Mouse (Mus musculus): Measurements from ENCODE around the gene Pcbp2. TPM values are rescaled to one million over a fixed set of nuclear protein-coding genes. Genes with fewer than 3 reads are reported as not detected.

The Pcbp2 gene
- polyA plus RNA-seq, 1 experiment from 2014 or later, result 64.7 TPM

- WGBS (ENCODE audit: insufficient replicate concordance), result 31% methylated on average over 15 of the region's 17 CpGs
- H3K4me1 ChIP-seq (ENCODE audit: control insufficient read depth, low read depth, low read length), result peaks cover 29% of the 10 kb centered on the region
Measured at GRCm38 (mm10) chr15:102519211-102520141, 49.1 kb downstream of the Pcbp2 start.

GRCm38 (mm10) chr15:102520416-102520815 lies 50.1 kb downstream of the Pcbp2 start:
- H3K9ac ChIP-seq (ENCODE audit: low read depth, low read length), result no peak overlapping the region
- H3K4me3 ChIP-seq (ENCODE audit: low read depth, low read length), result no peak overlapping the region
- H3K9me3 ChIP-seq (replicated peaks; ENCODE audit: control insufficient read depth, low read length), result no peaks in the 10 kb centered on the region
- peaks cover 3% of the 10 kb centered on the region; the same call in 1 of the 2 replicates for H3K27me3 ChIP-seq (ENCODE audit: control insufficient read depth, insufficient read depth, low read depth, low read length)
- 35% methylated on average over 4 of the region's 4 CpGs for whole genome bisulfite sequencing (ENCODE audit: insufficient replicate concordance)
- peaks cover 29% of the 10 kb centered on the region for H3K4me1 ChIP-seq (ENCODE audit: control insufficient read depth, low read depth, low read length)
- no peak overlapping the region for H3K4me2 ChIP-seq (ENCODE audit: low read depth, low read length)
- no peak for ATAC-seq (ENCODE audit: low read depth)
- H3K27ac ChIP-seq (ENCODE audit: low read length), result no peak overlapping the region
- peaks cover 11% of the 10 kb centered on the region for H3K36me3 ChIP-seq (ENCODE audit: control insufficient read depth, insufficient read depth)

More at GRCm38 (mm10) chr15:102519211-102520141, 49.1 kb downstream of the Pcbp2 start:
- H3K36me3 ChIP-seq (ENCODE audit: control insufficient read depth, insufficient read depth), result peaks cover 11% of the 10 kb centered on the region
- peak overlapping the region; percentile 97 for H3K4me2 ChIP-seq (ENCODE audit: low read depth, low read length)
- H3K27me3 ChIP-seq (ENCODE audit: control insufficient read depth, insufficient read depth, low read depth, low read length), result peaks cover 3% of the 10 kb centered on the region; the same call in 1 of the 2 replicates
- ATAC-seq (ENCODE audit: low read depth), result no peak
- peak overlapping the region; percentile 78 for H3K4me3 ChIP-seq (ENCODE audit: low read depth, low read length)
- H3K9ac ChIP-seq (ENCODE audit: low read depth, low read length), result peak overlapping the region; percentile 89
- peak overlapping the region; percentile 97 for H3K27ac ChIP-seq (ENCODE audit: low read length)
- H3K9me3 ChIP-seq (replicated peaks; ENCODE audit: control insufficient read depth, low read length), result no peaks in the 10 kb centered on the region

GRCm38 (mm10) chr15:102521480-102521879 lies 51.1 kb downstream of the Pcbp2 start:
- Histone ChIP-seq H3K27ac (ENCODE audit: low read length) (no peak overlapping the region), H3K4me2 (ENCODE audit: low read depth, low read length) (no peak overlapping the region), H3K27me3 (ENCODE audit: control insufficient read depth, insufficient read depth, low read depth, low read length) (no peaks in the 10 kb centered on the region), H3K4me1 (ENCODE audit: control insufficient read depth, low read depth, low read length) (peaks cover 25% of the 10 kb centered on the region), H3K9ac (ENCODE audit: low read depth, low read length) (no peak overlapping the region), H3K36me3 (ENCODE audit: control insufficient read depth, insufficient read depth) (peaks cover 11% of the 10 kb centered on the region), H3K4me3 (ENCODE audit: low read depth, low read length) (no peak overlapping the region), H3K9me3 (replicated peaks; ENCODE audit: control insufficient read depth, low read length) (no peaks in the 10 kb centered on the region)
- ATAC-seq (ENCODE audit: low read depth), result no peak
- WGBS (ENCODE audit: insufficient replicate concordance), result 57% methylated on average over 4 of the region's 4 CpGs

DNA sequence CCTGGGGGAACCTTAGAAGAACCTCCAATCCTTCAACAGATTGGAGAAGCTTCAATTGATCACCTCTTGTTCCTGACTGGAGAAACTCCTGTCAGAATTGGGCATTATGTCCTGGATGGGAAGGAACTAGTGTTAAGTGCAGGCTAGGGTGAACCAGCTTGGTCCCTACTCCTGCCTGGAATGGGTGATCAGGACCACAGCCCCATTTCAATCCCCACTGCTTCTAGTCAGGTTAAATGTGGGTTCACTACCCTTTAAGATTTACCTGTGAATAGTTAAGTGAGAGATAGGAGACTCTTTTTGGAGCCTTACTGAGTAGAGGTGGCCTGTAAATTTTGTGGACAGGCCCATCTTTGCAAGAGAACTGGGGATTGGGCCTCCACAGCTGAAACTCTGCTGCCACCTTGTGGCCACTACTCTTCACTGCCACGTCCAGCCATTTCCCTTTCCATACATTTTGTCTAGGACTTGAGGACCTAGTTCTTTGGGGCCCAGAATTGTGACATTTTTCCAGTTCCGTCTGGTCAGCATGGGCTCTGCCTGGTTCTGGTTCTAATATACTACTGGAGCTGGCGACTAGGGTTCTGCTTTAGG lies 54.6 kb downstream of the Pcbp2 start, which contains the start of gene Npff:
Gene Npff, minus strand, starts transcription at position 51 of the 594 bp plus-strand sequence.
- H3K4me2 ChIP-seq (ENCODE audit: low read depth, low read length), result no peak within 1 kb of the TSS
- WGBS (ENCODE audit: insufficient replicate concordance), result 9% methylated on average over 3 of the region's 3 CpGs
- no peak within 1 kb of the TSS for H3K4me3 ChIP-seq (ENCODE audit: low read depth, low read length)
- H3K27me3 ChIP-seq (ENCODE audit: control insufficient read depth, insufficient read depth, low read depth, low read length), result no peaks in the 10 kb centered on the region
- H3K9ac ChIP-seq (ENCODE audit: low read depth, low read length), result no peak within 1 kb of the TSS
- H3K27ac ChIP-seq (ENCODE audit: low read length), result no peak within 1 kb of the TSS
- H3K36me3 ChIP-seq (ENCODE audit: control insufficient read depth, insufficient read depth), result peaks cover 22% of the 10 kb centered on the region
- peaks cover 9% of the 10 kb centered on the region for H3K4me1 ChIP-seq (ENCODE audit: control insufficient read depth, low read depth, low read length)
- H3K9me3 ChIP-seq (replicated peaks; ENCODE audit: control insufficient read depth, low read length), result no peaks in the 10 kb centered on the region
- ATAC-seq (ENCODE audit: low read depth), result no peak

DNA sequence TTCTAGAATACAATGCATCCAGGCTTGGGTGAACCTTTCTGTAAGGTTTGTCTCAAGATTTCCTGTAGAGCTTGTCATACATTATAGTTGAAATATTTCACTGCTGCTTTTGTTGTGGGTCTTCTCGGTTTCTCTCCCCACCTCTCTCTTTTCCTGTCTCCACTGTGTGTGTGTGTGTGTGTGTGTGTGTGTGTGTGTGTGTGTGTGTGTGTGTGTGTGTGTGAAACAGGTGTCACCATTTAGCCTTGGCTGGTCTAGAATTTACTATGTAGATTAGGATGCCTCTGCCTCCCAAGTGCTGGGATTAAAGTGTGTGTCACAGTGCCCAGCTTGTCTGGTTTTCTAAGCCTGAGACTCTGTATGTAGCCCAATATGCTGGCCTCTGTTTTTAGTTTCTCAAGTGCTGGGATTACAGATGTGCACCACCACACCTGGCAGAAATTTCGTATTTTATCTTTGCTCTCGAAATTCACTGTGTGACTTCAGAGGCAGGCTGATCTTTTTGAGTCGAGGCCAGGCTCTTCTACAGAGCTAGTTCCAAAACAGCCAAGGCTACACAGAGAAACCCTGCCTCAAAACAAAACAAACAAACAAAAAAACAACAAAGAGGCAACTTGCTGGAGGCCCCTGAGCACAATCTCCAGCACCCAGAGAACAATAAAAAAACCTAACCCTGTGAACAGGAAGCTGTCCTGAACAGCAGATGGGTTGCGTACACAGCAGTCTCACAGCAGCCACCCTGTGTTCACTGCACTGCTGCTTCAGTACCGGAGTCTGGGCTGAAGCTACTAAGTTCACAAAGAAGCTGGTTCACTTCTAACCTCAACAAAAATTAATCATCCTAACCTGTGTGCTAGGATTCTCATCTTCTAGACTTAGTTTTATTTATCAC lies 56.0 kb downstream of the Pcbp2 start:
- Histone ChIP-seq H3K4me3 (ENCODE audit: low read depth, low read length) (no peak overlapping the region), H3K27me3 (ENCODE audit: control insufficient read depth, insufficient read depth, low read depth, low read length) (no peaks in the 10 kb centered on the region), H3K9ac (ENCODE audit: low read depth, low read length) (no peak overlapping the region), H3K9me3 (replicated peaks; ENCODE audit: control insufficient read depth, low read length) (no peaks in the 10 kb centered on the region), H3K4me2 (ENCODE audit: low read depth, low read length) (no peak overlapping the region), H3K4me1 (ENCODE audit: control insufficient read depth, low read depth, low read length) (no peaks in the 10 kb centered on the region), H3K27ac (ENCODE audit: low read length) (no peak overlapping the region), H3K36me3 (ENCODE audit: control insufficient read depth, insufficient read depth) (peaks cover 22% of the 10 kb centered on the region)
- ATAC-seq (ENCODE audit: low read depth), result no peak
- 75% methylated on average over 6 of the region's 6 CpGs for WGBS (ENCODE audit: insufficient replicate concordance)

GRCm38 (mm10) chr15:102527936-102528335 lies 57.6 kb downstream of the Pcbp2 start:
- Histone ChIP-seq H3K27me3 (ENCODE audit: control insufficient read depth, insufficient read depth, low read depth, low read length) (no peaks in the 10 kb centered on the region), H3K4me2 (ENCODE audit: low read depth, low read length) (no peak overlapping the region), H3K27ac (ENCODE audit: low read length) (no peak overlapping the region), H3K9me3 (replicated peaks; ENCODE audit: control insufficient read depth, low read length) (no peaks in the 10 kb centered on the region), H3K36me3 (ENCODE audit: control insufficient read depth, insufficient read depth) (peaks cover 16% of the 10 kb centered on the region), H3K4me3 (ENCODE audit: low read depth, low read length) (no peak overlapping the region), H3K9ac (ENCODE audit: low read depth, low read length) (no peak overlapping the region), H3K4me1 (ENCODE audit: control insufficient read depth, low read depth, low read length) (no peaks in the 10 kb centered on the region)
- WGBS (ENCODE audit: insufficient replicate concordance), result 63% methylated on average over 3 of the region's 3 CpGs
- ATAC-seq (ENCODE audit: low read depth), result no peak

DNA sequence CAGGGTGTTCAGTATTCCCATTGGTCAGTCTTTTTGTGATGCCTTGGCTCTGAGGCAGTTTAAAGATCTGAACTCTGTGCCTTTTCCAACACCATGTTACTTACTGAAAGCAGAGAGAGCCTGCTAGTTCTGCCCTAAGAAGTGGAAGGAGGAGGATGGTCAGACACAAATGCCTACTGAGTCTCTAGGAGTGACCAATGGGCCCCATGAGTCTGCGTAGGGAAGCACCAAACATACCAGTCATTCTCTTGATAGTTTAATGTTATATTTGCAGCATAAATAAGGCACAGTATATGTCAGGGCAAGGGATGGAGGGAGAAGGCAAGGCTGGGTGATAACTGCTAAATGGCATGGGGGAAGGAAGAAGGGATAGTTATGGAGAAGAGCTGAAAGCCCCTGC lies 58.1 kb downstream of the Pcbp2 start:
- Histone ChIP-seq H3K36me3 (ENCODE audit: control insufficient read depth, insufficient read depth) (peaks cover 16% of the 10 kb centered on the region), H3K9me3 (replicated peaks; ENCODE audit: control insufficient read depth, low read length) (no peaks in the 10 kb centered on the region), H3K4me2 (ENCODE audit: low read depth, low read length) (no peak overlapping the region), H3K9ac (ENCODE audit: low read depth, low read length) (no peak overlapping the region), H3K4me3 (ENCODE audit: low read depth, low read length) (no peak overlapping the region), H3K27ac (ENCODE audit: low read length) (no peak overlapping the region), H3K27me3 (ENCODE audit: control insufficient read depth, insufficient read depth, low read depth, low read length) (no peaks in the 10 kb centered on the region), H3K4me1 (ENCODE audit: control insufficient read depth, low read depth, low read length) (no peaks in the 10 kb centered on the region)
- WGBS (ENCODE audit: insufficient replicate concordance), result 86% methylated on average over 1 of the region's 1 CpGs
- no peak for ATAC-seq (ENCODE audit: low read depth)

GRCm38 (mm10) chr15:102530566-102530965 lies 60.2 kb downstream of the Pcbp2 start:
- peaks cover 16% of the 10 kb centered on the region for H3K36me3 ChIP-seq (ENCODE audit: control insufficient read depth, insufficient read depth)
- no peaks in the 10 kb centered on the region for H3K4me1 ChIP-seq (ENCODE audit: control insufficient read depth, low read depth, low read length)
- no peak overlapping the region for H3K27ac ChIP-seq (ENCODE audit: low read length)
- ATAC-seq (ENCODE audit: low read depth), result no peak
- 56% methylated on average over 4 of the region's 4 CpGs for WGBS (ENCODE audit: insufficient replicate concordance)
- no peak overlapping the region for H3K9ac ChIP-seq (ENCODE audit: low read depth, low read length)
- H3K4me3 ChIP-seq (ENCODE audit: low read depth, low read length), result no peak overlapping the region
- no peak overlapping the region for H3K4me2 ChIP-seq (ENCODE audit: low read depth, low read length)
- H3K27me3 ChIP-seq (ENCODE audit: control insufficient read depth, insufficient read depth, low read depth, low read length), result no peaks in the 10 kb centered on the region
- H3K9me3 ChIP-seq (replicated peaks; ENCODE audit: control insufficient read depth, low read length), result no peaks in the 10 kb centered on the region

All from liver, embryonic 16.5 days (tissue).